Mouse (Mus musculus): ENCODE results near the gene Fam217b.

Gene Fam217b

DNA sequence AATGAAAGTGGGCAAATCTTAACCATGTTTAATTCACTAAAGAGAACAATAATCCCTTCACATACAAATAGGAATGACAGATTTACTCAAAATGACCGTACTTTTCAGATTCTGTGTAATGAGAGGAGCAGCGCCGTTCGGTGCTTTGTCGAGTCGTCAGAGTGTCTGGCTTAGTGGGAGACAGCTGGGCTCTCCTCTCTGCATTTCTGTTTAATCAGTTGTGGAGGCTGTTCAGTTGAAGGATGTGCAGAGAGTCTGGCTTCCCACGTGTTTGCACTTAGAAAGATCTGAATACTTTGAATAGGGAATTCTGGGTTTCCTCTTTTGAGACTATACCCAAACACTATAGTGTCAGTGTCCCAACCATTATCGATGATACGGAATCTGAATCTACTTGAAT lies 23.0 kb downstream of the Fam217b start:
- no peak for DNase-seq (ENCODE audit: low read depth, low spot score)

GRCm38 (mm10) chr2:178449386-178449785 lies 35.1 kb downstream of the Fam217b start:
- DNase-seq (ENCODE audit: low read depth, low spot score) = no peak

GRCm38 (mm10) chr2:178450236-178450635 lies 35.9 kb downstream of the Fam217b start:
- no peak for DNase-seq (ENCODE audit: low read depth, low spot score)

DNA sequence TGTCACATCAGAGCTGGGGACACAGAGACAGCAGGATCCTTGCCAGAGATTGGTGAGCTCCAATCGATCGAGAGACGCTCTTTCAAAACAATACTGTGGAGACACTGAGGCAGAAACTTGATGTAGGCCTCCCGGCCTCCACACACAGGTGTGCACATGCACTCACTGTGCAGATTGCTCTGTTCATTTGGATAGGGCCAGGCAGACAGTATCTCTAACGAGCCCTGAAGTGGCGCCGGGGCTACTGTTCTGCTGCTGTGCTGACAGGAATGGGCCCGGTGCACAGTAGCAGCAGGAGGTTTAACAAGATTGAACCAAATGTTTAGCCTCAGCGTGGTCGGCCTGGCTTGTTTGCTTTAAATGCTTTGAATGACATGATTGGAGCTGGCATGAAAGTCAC lies 36.6 kb downstream of the Fam217b start:
- DNase-seq (ENCODE audit: low read depth, low spot score) = no peak

- DNase-seq (ENCODE audit: low read depth, low spot score) = no peak
These were observed 40.6 kb downstream of the Fam217b start for GRCm38 (mm10) chr2:178454664-178455516.

DNA sequence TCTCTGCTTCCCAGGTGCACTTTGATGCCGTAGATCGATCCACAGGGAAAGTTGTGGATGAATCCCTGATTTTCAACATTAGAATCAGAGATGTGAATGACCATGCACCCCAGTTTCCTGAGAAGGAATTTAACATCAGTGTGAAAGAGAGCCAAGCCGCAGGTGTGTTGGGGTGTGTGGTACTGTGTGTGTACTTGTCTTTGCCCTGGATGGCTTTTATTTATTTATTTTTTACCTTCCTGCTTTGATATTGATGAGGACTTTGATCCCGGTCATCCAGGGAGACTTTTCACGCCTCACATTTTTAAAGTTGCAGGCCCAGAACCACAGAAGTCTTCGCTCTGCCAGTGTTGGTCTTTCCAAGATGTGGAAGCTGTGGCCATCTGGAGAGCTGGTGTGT lies 43.1 kb downstream of the Fam217b start:
- no peak for DNase-seq (ENCODE audit: low read depth, low spot score)

DNA sequence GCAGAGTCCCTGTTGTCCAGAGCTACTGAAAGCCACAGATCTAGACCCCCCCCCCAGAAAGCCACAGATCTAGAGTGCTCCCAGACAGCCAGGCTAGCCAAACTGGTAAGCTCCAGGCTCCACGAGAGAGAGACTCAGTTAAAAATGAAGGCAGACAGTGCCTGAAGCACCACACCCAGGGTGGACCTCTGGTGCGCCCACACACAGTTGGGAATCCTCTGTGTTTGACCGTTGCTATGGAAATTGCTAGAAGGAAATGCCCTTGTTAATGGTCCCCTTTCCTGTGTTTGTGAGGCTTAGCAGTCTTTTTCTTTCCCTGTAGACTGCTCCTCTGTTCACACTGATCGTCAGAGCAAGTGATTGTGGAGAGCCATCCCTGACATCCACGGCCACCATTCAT lies 46.0 kb downstream of the Fam217b start:
- no peak for DNase-seq (ENCODE audit: low read depth, low spot score)

- DNase-seq (ENCODE audit: low read depth, low spot score) = no peak
These were observed 57.5 kb downstream of the Fam217b start for GRCm38 (mm10) chr2:178471546-178472480.

DNA sequence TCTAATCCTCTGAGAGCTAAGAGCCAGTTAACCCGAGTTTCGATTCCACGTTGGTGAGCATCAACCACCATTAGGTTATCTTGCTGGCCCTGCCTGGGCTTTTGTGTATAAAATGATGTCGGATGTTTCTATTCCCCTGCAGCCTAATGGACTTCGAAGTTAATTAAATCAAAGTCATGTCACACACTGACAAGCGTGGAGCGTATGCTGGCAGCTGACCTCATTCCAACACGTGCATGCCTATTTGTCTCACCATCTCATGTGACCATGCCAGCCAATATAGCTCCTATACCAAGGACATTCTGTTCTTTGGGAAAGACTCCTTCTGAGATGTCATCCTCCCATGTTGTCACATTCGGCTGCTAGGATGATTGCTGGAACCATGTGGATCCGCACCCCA lies 59.6 kb downstream of the Fam217b start:
- no peak for DNase-seq (ENCODE audit: low read depth, low spot score)
